Mouse (Mus musculus) hematopoietic stem cell, adult 5-6 weeks (primary cell): ENCODE measurements at regions not wholly inside any gene's neighbourhood (a gene's known extent, or its start where the extent isn't known, plus 50 kb on each side); places are given as distances from the start of the nearest gene placed in this dataset.

ENCODE experiments used
- ATAC-seq, 2 experiments: fragments of 125-278 bp in 1 of 2; replicated peaks in 1 of 2; 2 replicates each; pipeline ENCODE4 v1.8.0; 2016 to 2017; ENCODE audit warnings: inconsistent platforms in 2 of 2, mild to moderate bottlenecking in 2 of 2, moderate number of reproducible peaks in 2 of 2, low read depth in 1 of 2, moderate TSS enrichment in 1 of 2; ENCODE audit not compliant: low FRiP score in 2 of 2, poor library complexity in 2 of 2, severe bottlenecking in 2 of 2, insufficient read depth in 1 of 2, low TSS enrichment in 1 of 2

GRCm38 (mm10) chr10:98646311-98646999 is 267.8 kb upstream of the Atp2b1 start:
- ATAC-seq, result no peak

GRCm38 (mm10) chr10:98648710-98649245 is 265.4 kb upstream of the Atp2b1 start:
- no peak for ATAC-seq

- ATAC-seq, result no peak
Observed at GRCm38 (mm10) chr10:98650533-98650932, 263.7 kb upstream of the Atp2b1 start.

- no peak for ATAC-seq
Observed at GRCm38 (mm10) chr10:98651127-98651526, 263.1 kb upstream of the Atp2b1 start.

GRCm38 (mm10) chr10:98651599-98651998 is 262.6 kb upstream of the Atp2b1 start:
- ATAC-seq, result no peak

- ATAC-seq, result no peak
Observed at GRCm38 (mm10) chr10:98652084-98652483, 262.1 kb upstream of the Atp2b1 start.

GRCm38 (mm10) chr10:98660747-98661146 is 253.5 kb upstream of the Atp2b1 start:
- ATAC-seq, result peak; percentile 45 to 49; a peak in 2 of 4 replicates

- no peak for ATAC-seq
Observed at GRCm38 (mm10) chr10:98665936-98666505, 248.2 kb upstream of the Atp2b1 start.

GRCm38 (mm10) chr10:98667728-98668127 is 246.5 kb upstream of the Atp2b1 start:
- ATAC-seq, result no peak

GRCm38 (mm10) chr10:98674131-98674530 is 240.1 kb upstream of the Atp2b1 start:
- ATAC-seq, result no peak

GRCm38 (mm10) chr10:98676907-98677306 is 237.3 kb upstream of the Atp2b1 start:
- no peak for ATAC-seq

- no peak for ATAC-seq
Observed at GRCm38 (mm10) chr10:98678234-98678633, 236.0 kb upstream of the Atp2b1 start.

- ATAC-seq, result no peak
Observed at GRCm38 (mm10) chr10:98682436-98682835, 231.8 kb upstream of the Atp2b1 start.

GRCm38 (mm10) chr10:98684195-98684594 is 230.0 kb upstream of the Atp2b1 start:
- peak; percentile 95 to 98 for ATAC-seq

- no peak for ATAC-seq
Observed at GRCm38 (mm10) chr10:98684707-98685106, 229.5 kb upstream of the Atp2b1 start.

GRCm38 (mm10) chr10:98685739-98686138 is 228.5 kb upstream of the Atp2b1 start:
- ATAC-seq, result no peak

- no peak for ATAC-seq
Observed at GRCm38 (mm10) chr10:98686370-98686769, 227.8 kb upstream of the Atp2b1 start.

- no peak for ATAC-seq
Observed at GRCm38 (mm10) chr10:98691816-98692215, 222.4 kb upstream of the Atp2b1 start.
